Mouse (Mus musculus) kidney, embryonic 14.5 days (tissue): ENCODE data around the gene Dll3. TPM values are rescaled to one million over a fixed set of nuclear protein-coding genes. Genes with fewer than 3 reads are reported as not detected.

Experiments
- polyA plus RNA-seq: library from polyadenylated mRNA; unstranded; fragments of >200 nt; fragmentation: Nextera tagmentation; extraction: Ambion mirVana; gene quantifications from 2 replicates; pipeline ENCODE4 v1.2.1, GENCODE M21; 2014

Gene Dll3
- polyA plus RNA-seq, 1 experiment from 2014 or later = 0.51 TPM

Other genes with a start within 250 kb of the Dll3 start
- gene Fcgbp, start 231.0 kb downstream of the Dll3 start, polyA plus RNA-seq = 0.19 and 0.49 TPM in 2 replicates
- not detected in 2 replicates for gene 9530053A07Rik, start 172.8 kb downstream of the Dll3 start, polyA plus RNA-seq
- gene Fbl, start 132.5 kb downstream of the Dll3 start, polyA plus RNA-seq = 57.0 and 85.8 TPM in 2 replicates
- gene Dyrk1b, start 122.8 kb downstream of the Dll3 start, polyA plus RNA-seq = 19.4 and 19.8 TPM in 2 replicates
- 2.4 and 7.4 TPM in 2 replicates for gene Eid2, start 34.4 kb downstream of the Dll3 start, polyA plus RNA-seq
- 10.0 and 12.1 TPM in 2 replicates for gene Eid2b, start 24.5 kb downstream of the Dll3 start, polyA plus RNA-seq
- gene Selenov, start 11.1 kb downstream of the Dll3 start, polyA plus RNA-seq = 0.26 TPM in 1 of 2 replicates, not detected in the other
- 165 and 191 TPM in 2 replicates for gene Timm50, start 9.8 kb upstream of the Dll3 start, polyA plus RNA-seq
- gene Supt5, start 36.5 kb upstream of the Dll3 start, polyA plus RNA-seq = 46.6 and 84.5 TPM in 2 replicates
- gene Rps16, start 48.4 kb upstream of the Dll3 start, polyA plus RNA-seq = 1,287 and 1,567 TPM in 2 replicates
- gene Plekhg2, start 70.4 kb upstream of the Dll3 start, polyA plus RNA-seq = 52.4 and 70.8 TPM in 2 replicates
- 8.3 and 10.7 TPM in 2 replicates for gene Zfp36, start 78.0 kb upstream of the Dll3 start, polyA plus RNA-seq
- 54.5 and 68.8 TPM in 2 replicates for gene Med29, start 90.5 kb upstream of the Dll3 start, polyA plus RNA-seq
- gene Paf1, start 90.7 kb upstream of the Dll3 start, polyA plus RNA-seq = 68.4 and 82.1 TPM in 2 replicates
- 11.8 and 17.9 TPM in 2 replicates for gene Gmfg, start 135.2 kb upstream of the Dll3 start, polyA plus RNA-seq
- gene Lrfn1, start 149.7 kb upstream of the Dll3 start, polyA plus RNA-seq = 3.2 and 4.9 TPM in 2 replicates
- gene Ifnl2, start 208.2 kb upstream of the Dll3 start, polyA plus RNA-seq = not detected in 2 replicates
- gene Ifnl3, start 220.6 kb upstream of the Dll3 start, polyA plus RNA-seq = not detected in 2 replicates
- not detected in 2 replicates for gene Sycn, start 238.6 kb upstream of the Dll3 start, polyA plus RNA-seq
- not detected in 2 replicates for gene Nccrp1, start 245.0 kb upstream of the Dll3 start, polyA plus RNA-seq